Mouse (Mus musculus) forebrain, embryonic 15.5 days (tissue): ENCODE results near the gene Ddr2. TPM values are rescaled to one million over a fixed set of nuclear protein-coding genes. Genes with fewer than 3 reads are reported as not detected.
A peak's percentile ranks its signal among the peaks of the same experiment; 100 is the strongest.
"Not testable (repeated sequence)": the region's sequence is repeated elsewhere in the genome, so short reads cannot be mapped to it uniquely, and the experiment has no call there.

Experiments used
- ATAC-seq: fragments of 200-750 bp; cut with Nextera tagmentation; replicated peaks from 2 replicates; pipeline ENCODE4 v1.8.0; 2017; ENCODE audit warnings: mild to moderate bottlenecking, moderate TSS enrichment, moderate library complexity
- H3K27ac ChIP-seq: fragments of 300-500 bp; sonication (generic); replicated peaks from 2 replicates; pipeline ENCODE4 v1.5.1; 2015; ENCODE audit warnings: mild to moderate bottlenecking, inconsistent platforms
- H3K27me3 ChIP-seq: fragments of 300-500 bp; sonication (generic); 2 replicates; pipeline ENCODE4 v1.6.1; 2015; ENCODE audit warnings: inconsistent platforms
- H3K36me3 ChIP-seq: fragments of 300-500 bp; sonication (generic); 2 replicates; pipeline ENCODE4 v1.6.1; 2015; ENCODE audit warnings: mild to moderate bottlenecking, inconsistent platforms
- H3K4me1 ChIP-seq: fragments of 300-500 bp; sonication (generic); 2 replicates; pipeline ENCODE4 v1.6.1; 2015; ENCODE audit warnings: inconsistent platforms
- H3K4me2 ChIP-seq: fragments of 300-500 bp; sonication (generic); replicated peaks from 2 replicates; pipeline ENCODE4 v1.6.1; 2015; ENCODE audit warnings: mild to moderate bottlenecking, inconsistent platforms
- H3K4me3 ChIP-seq: fragments of 300-500 bp; sonication (generic); 2 replicates; pipeline ENCODE4 v1.5.1; 2015; ENCODE audit warnings: mild to moderate bottlenecking, inconsistent platforms
- H3K9ac ChIP-seq: fragments of 300-500 bp; sonication (generic); replicated peaks from 2 replicates; pipeline ENCODE4 v1.6.1; 2015; ENCODE audit warnings: mild to moderate bottlenecking, inconsistent platforms
- H3K9me3 ChIP-seq: fragments of 300-500 bp; sonication (generic); 2 replicates; pipeline ENCODE4 v1.6.1; 2016; ENCODE audit warnings: inconsistent platforms
- WGBS: fragments of 180-500 bp; shearing (Covaris S2); methylation state at CpG from one replicate; pipeline ENCODE4 v1.1.7; 2015; ENCODE audit warnings: mixed read lengths; 5-methylcytosine and 5-hydroxymethylcytosine counted together
- polyA plus RNA-seq: library from polyadenylated mRNA; unstranded; fragments of >200 nt; fragmentation: Nextera tagmentation; extraction: Ambion mirVana; gene quantifications from 2 replicates; pipeline ENCODE4 v1.2.1, GENCODE M21; 2015

Gene Ddr2
- polyA plus RNA-seq, 1 experiment from 2014 or later: 8.1 TPM

GRCm38 (mm10) chr1:170010716-170011505, 99.7 kb downstream of the Ddr2 start:
- Histone ChIP-seq H3K27ac (no peak overlapping the region), H3K4me2 (no peak overlapping the region), H3K27me3 (no peaks in the 10 kb centered on the region), H3K4me1 (no peaks in the 10 kb centered on the region), H3K4me3 (no peak overlapping the region), H3K9me3 (no peaks in the 10 kb centered on the region), H3K9ac (no peak overlapping the region), H3K36me3 (no peaks in the 10 kb centered on the region)
- WGBS: 87% methylated on average over 15 of the region's 15 CpGs
- ATAC-seq: no peak

- Histone ChIP-seq H3K9me3 (no peaks in the 10 kb centered on the region), H3K36me3 (no peaks in the 10 kb centered on the region), H3K27me3 (no peaks in the 10 kb centered on the region), H3K4me2 (no peak overlapping the region), H3K9ac (no peak overlapping the region), H3K27ac (no peak overlapping the region), H3K4me1 (no peaks in the 10 kb centered on the region), H3K4me3 (no peak overlapping the region)
- no peak for ATAC-seq
- WGBS: 98% methylated on average over 1 of the region's 1 CpGs
Measured at GRCm38 (mm10) chr1:170009296-170009695, 101.3 kb downstream of the Ddr2 start.

- ATAC-seq: no peak
- 90% methylated on average over 13 of the region's 13 CpGs for WGBS
- no peaks in the 10 kb centered on the region for H3K36me3 ChIP-seq
Measured at GRCm38 (mm10) chr1:170008432-170009220, 101.9 kb downstream of the Ddr2 start.

GRCm38 (mm10) chr1:170006516-170006915, 104.0 kb downstream of the Ddr2 start:
- Histone ChIP-seq H3K9me3 (no peaks in the 10 kb centered on the region), H3K36me3 (no peaks in the 10 kb centered on the region), H3K9ac (no peak overlapping the region), H3K27me3 (no peaks in the 10 kb centered on the region), H3K4me2 (no peak overlapping the region), H3K4me3 (no peak overlapping the region), H3K4me1 (no peaks in the 10 kb centered on the region), H3K27ac (no peak overlapping the region)
- WGBS: 74% methylated on average over 5 of the region's 5 CpGs
- ATAC-seq: no peak

More at GRCm38 (mm10) chr1:170008432-170009220, 101.9 kb downstream of the Ddr2 start:
- Histone ChIP-seq H3K27ac (no peak overlapping the region), H3K27me3 (no peaks in the 10 kb centered on the region), H3K9ac (no peak overlapping the region), H3K4me2 (no peak overlapping the region), H3K4me3 (no peak overlapping the region), H3K4me1 (no peaks in the 10 kb centered on the region), H3K9me3 (no peaks in the 10 kb centered on the region)

GRCm38 (mm10) chr1:170005297-170005696, 105.3 kb downstream of the Ddr2 start:
- ATAC-seq: no peak
- 84% methylated on average over 3 of the region's 3 CpGs for WGBS

GRCm38 (mm10) chr1:169993901-169994300, 116.7 kb downstream of the Ddr2 start:
- H3K4me3 ChIP-seq, H3K27ac ChIP-seq, H3K9me3 ChIP-seq, H3K9ac ChIP-seq, H3K27me3 ChIP-seq, H3K4me2 ChIP-seq, H3K4me1 ChIP-seq, ATAC-seq, H3K36me3 ChIP-seq: not testable (repeated sequence)
- WGBS: 86% methylated on average over 6 of the region's 6 CpGs

More at GRCm38 (mm10) chr1:170005297-170005696, 105.3 kb downstream of the Ddr2 start:
- H3K27ac ChIP-seq: no peak overlapping the region
- no peaks in the 10 kb centered on the region for H3K9me3 ChIP-seq
- no peaks in the 10 kb centered on the region for H3K36me3 ChIP-seq
- no peak overlapping the region for H3K4me2 ChIP-seq
- no peak overlapping the region for H3K4me3 ChIP-seq
- H3K9ac ChIP-seq: no peak overlapping the region
- no peaks in the 10 kb centered on the region for H3K4me1 ChIP-seq
- no peaks in the 10 kb centered on the region for H3K27me3 ChIP-seq

GRCm38 (mm10) chr1:169986166-169986565, 124.4 kb downstream of the Ddr2 start:
- WGBS: 45% methylated on average over 1 of the region's 1 CpGs
- Histone ChIP-seq H3K4me3 (no peak overlapping the region), H3K36me3 (no peaks in the 10 kb centered on the region), H3K4me1 (no peaks in the 10 kb centered on the region), H3K9ac (no peak overlapping the region), H3K27me3 (no peaks in the 10 kb centered on the region), H3K4me2 (no peak overlapping the region), H3K27ac (no peak overlapping the region), H3K9me3 (no peaks in the 10 kb centered on the region)
- no peak for ATAC-seq

GRCm38 (mm10) chr1:169977621-169978020, 132.9 kb downstream of the Ddr2 start:
- whole genome bisulfite sequencing: 85% methylated on average over 4 of the region's 4 CpGs

GRCm38 (mm10) chr1:169971998-169972397, 138.6 kb downstream of the Ddr2 start:
- Histone ChIP-seq H3K9ac (no peak overlapping the region), H3K4me1 (peaks cover 18% of the 10 kb centered on the region), H3K36me3 (no peaks in the 10 kb centered on the region), H3K27ac (no peak overlapping the region), H3K27me3 (no peaks in the 10 kb centered on the region), H3K4me3 (no peak overlapping the region), H3K4me2 (no peak overlapping the region), H3K9me3 (no peaks in the 10 kb centered on the region)
- no peak for ATAC-seq
- WGBS: 88% methylated on average over 2 of the region's 2 CpGs

More at GRCm38 (mm10) chr1:169977621-169978020, 132.9 kb downstream of the Ddr2 start:
- ATAC-seq: no peak
- Histone ChIP-seq H3K36me3 (no peaks in the 10 kb centered on the region), H3K27ac (no peak overlapping the region), H3K9me3 (no peaks in the 10 kb centered on the region), H3K9ac (no peak overlapping the region), H3K4me1 (no peaks in the 10 kb centered on the region), H3K4me3 (no peak overlapping the region), H3K27me3 (no peaks in the 10 kb centered on the region), H3K4me2 (no peak overlapping the region)

GRCm38 (mm10) chr1:169970936-169971335, 139.6 kb downstream of the Ddr2 start:
- Histone ChIP-seq H3K9ac (no peak overlapping the region), H3K4me1 (peaks cover 18% of the 10 kb centered on the region), H3K27me3 (no peaks in the 10 kb centered on the region), H3K9me3 (no peaks in the 10 kb centered on the region), H3K27ac (no peak overlapping the region), H3K36me3 (no peaks in the 10 kb centered on the region), H3K4me2 (no peak overlapping the region), H3K4me3 (no peak overlapping the region)
- ATAC-seq: no peak
- 97% methylated on average over 4 of the region's 4 CpGs for WGBS

GRCm38 (mm10) chr1:169969516-169969886, 141.1 kb downstream of the Ddr2 start:
- 1% methylated on average over 9 of the region's 9 CpGs for WGBS
- no peaks in the 10 kb centered on the region for H3K9me3 ChIP-seq
- H3K4me3 ChIP-seq: peak overlapping the region; percentile 74
- H3K4me2 ChIP-seq: peak overlapping the region; percentile 67
- H3K27ac ChIP-seq: peak overlapping the region; percentile 77
- H3K9ac ChIP-seq: peak overlapping the region; percentile 38
- peaks cover 9% of the 10 kb centered on the region; the same call in 1 of the 2 replicates for H3K36me3 ChIP-seq
- H3K27me3 ChIP-seq: no peaks in the 10 kb centered on the region
- peak; percentile 67 for ATAC-seq
- H3K4me1 ChIP-seq: peaks cover 18% of the 10 kb centered on the region

- Histone ChIP-seq H3K4me3 (peak within 1 kb of the TSS; percentile 74), H3K36me3 (peaks cover 10% of the 10 kb centered on the region; the same call in 1 of the 2 replicates), H3K27me3 (no peaks in the 10 kb centered on the region), H3K9ac (peak within 1 kb of the TSS; percentile 54), H3K4me2 (peak within 1 kb of the TSS; percentile 67), H3K27ac (peak within 1 kb of the TSS; percentile 77), H3K4me1 (peaks cover 18% of the 10 kb centered on the region), H3K9me3 (no peaks in the 10 kb centered on the region)
- 2% methylated on average over 48 of the region's 48 CpGs for WGBS
- peak; percentile 100 for ATAC-seq
Measured at GRCm38 (mm10) chr1:169968792-169969515, 141.6 kb downstream of the Ddr2 start, which contains the start of gene Hsd17b7. Hsd17b7 (minus strand) TSS chr1:169969241.
